Mouse (Mus musculus): ENCODE results near the gene Ube2j1.

Ube2j1 gene

GRCm38 (mm10) chr4:33012484-33012883 is 18.7 kb upstream of the Ube2j1 start:
- DNase-seq (ENCODE audit: low read depth in 2 of 2, low spot score in 2 of 2), result no peak

- DNase-seq (ENCODE audit: low read depth in 2 of 2, low spot score in 2 of 2), result peak; percentile 78 to 85
Observed at GRCm38 (mm10) chr4:33018361-33018999, 12.7 kb upstream of the Ube2j1 start.

DNA sequence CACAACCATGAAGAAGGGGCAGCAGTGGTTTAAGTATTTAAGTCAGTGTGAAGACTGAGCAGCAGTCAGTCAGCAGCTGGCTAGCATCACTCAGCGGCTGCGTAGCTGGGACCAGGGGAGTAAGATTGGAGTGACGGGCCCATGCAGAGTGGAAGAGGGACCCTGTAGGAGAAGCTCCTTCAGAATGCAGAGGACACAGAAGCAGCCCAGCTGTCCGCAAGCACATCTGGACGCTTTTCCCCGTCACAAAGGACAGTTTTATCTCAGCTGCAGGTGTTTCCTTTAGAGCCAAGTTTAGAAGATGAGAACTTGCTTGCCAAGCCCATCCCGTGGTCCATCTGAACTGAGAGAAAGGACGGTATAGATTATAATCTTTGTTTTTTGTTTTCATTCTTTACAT is 6.8 kb upstream of the Ube2j1 start:
- DNase-seq (ENCODE audit: low read depth in 2 of 2, low spot score in 2 of 2), result no peak

DNA sequence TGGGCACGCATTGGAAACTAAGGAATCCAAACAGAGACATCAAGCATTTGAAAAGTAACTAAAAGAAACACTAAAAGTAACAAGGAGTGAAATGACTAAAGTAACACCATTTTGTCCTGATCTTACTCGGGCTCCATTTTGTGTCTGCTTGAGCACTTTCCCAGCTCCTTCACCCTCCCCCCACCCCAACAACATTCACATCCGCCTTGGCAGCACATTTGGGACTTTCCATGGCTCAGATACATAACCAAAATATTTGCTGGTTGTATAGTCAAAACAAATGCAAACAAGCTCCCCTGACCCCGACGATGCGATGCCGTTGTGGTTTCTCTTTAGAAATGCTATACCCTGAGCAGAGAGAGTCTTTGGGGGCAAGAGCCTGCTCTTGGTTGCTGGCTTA is 2.1 kb upstream of the Ube2j1 start:
- DNase-seq (ENCODE audit: low read depth in 2 of 2, low spot score in 2 of 2), result no peak

- no peak for DNase-seq (ENCODE audit: low read depth in 2 of 2, low spot score in 2 of 2)
Observed at GRCm38 (mm10) chr4:33030264-33031194, 687 bp upstream of the Ube2j1 start.

DNA sequence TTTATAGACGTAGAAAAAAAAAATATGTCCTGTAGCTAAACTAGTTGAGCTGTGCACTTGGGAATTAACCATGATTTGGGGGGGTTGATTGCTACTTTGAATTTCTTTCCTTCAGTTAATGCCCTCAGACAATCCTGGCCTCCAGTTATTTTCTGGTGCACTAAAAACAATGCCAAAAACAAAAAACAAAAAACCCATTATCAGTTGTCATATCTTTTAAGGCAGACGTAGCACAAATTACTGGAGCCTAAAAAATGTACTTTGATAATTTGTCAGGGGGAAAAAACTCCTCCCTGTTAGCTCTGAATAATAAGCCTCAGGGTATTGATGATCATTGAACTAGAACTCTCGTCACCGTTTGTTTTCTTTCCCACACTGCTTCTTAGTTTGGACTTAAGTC is 829 bp downstream of the Ube2j1 start:
- DNase-seq (ENCODE audit: low read depth in 2 of 2, low spot score in 2 of 2), result no peak

DNA sequence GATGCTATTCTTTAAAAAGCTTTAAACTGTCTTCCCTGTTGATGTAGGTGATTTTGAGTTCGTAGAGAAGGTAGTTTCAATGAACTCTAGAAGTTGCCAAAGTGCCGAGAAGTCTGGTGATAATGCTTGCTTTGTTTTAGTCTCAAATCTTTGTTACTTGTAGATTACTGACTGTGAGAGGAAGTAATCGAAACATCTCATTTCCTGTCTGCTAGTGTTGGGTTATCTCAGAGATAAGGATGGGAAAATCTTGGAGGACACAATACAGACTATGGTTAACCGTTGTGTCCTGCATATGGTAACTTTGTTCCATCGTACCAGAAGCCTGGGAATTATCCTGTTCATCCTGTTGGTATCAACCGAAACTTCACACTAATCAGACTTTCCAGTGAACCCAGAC is 2.3 kb downstream of the Ube2j1 start:
- no peak for DNase-seq (ENCODE audit: low read depth in 2 of 2, low spot score in 2 of 2)

DNA sequence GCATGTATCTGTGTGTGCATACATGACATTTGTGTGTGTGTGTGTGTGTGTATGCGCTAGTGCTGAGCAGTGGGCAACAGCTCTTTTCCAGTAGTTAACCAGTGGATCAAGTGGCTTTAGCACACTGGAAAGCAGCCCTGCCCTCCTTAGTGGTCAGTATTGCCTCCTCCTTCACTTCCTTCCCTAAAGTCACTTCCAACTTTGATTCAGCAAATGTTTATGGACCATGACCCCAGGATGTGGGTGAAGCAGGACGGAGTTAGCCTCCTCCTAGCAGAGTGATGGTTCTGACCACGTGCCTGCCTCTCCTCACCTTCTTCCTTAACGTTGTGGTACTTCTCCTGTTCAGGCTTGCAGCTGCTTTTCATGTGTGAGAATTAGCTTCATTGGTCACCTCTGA is 8.6 kb downstream of the Ube2j1 start:
- no peak for DNase-seq (ENCODE audit: low read depth in 2 of 2, low spot score in 2 of 2)

DNA sequence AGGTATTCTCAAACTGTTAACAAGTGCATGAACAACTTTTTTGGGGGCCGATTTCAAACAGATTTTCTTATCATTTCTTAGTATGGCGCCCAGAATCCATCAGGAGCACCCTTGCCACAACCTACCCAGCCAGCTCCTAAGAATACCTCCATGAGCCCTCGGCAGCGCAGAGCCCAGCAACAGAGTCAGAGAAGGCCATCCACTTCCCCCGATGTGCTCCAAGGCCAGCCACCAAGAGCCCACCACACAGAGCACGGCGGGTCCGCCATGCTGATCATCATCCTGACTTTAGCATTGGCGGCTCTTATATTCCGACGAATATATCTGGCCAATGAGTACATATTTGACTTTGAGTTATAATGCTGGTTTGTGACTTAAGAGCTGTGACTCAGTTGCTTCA is 18.4 kb downstream of the Ube2j1 start:
- DNase-seq (ENCODE audit: low read depth in 2 of 2, low spot score in 2 of 2), result no peak

- DNase-seq (ENCODE audit: low read depth in 2 of 2, low spot score in 2 of 2), result no peak
Observed at GRCm38 (mm10) chr4:33052055-33052454, 20.8 kb downstream of the Ube2j1 start.

GRCm38 (mm10) chr4:33052650-33053049 is 21.4 kb downstream of the Ube2j1 start:
- no peak for DNase-seq (ENCODE audit: low read depth in 2 of 2, low spot score in 2 of 2)

- no peak for DNase-seq (ENCODE audit: low read depth in 2 of 2, low spot score in 2 of 2)
Observed at GRCm38 (mm10) chr4:33054426-33054825, 23.2 kb downstream of the Ube2j1 start.

DNA sequence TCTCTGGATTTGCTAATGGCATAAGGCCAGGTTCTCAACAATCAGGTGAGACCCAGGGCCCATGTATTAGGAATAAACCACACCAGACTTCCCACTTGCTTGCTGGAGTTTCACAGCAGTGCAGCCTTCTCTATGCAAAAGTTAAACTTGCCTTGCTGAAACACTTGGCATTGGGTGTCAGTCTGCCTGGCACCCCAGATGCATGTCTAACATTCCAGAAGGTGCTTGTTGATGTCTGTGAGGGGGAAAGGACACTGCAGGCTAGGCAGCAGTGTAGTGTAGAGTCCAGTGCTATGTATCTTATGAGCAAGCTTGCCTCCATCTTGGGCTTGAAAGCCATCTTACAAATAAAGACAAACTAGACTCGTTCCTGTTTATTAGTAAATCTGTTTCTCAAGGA is 25.1 kb downstream of the Ube2j1 start:
- no peak for DNase-seq (ENCODE audit: low read depth in 2 of 2, low spot score in 2 of 2)

DNA sequence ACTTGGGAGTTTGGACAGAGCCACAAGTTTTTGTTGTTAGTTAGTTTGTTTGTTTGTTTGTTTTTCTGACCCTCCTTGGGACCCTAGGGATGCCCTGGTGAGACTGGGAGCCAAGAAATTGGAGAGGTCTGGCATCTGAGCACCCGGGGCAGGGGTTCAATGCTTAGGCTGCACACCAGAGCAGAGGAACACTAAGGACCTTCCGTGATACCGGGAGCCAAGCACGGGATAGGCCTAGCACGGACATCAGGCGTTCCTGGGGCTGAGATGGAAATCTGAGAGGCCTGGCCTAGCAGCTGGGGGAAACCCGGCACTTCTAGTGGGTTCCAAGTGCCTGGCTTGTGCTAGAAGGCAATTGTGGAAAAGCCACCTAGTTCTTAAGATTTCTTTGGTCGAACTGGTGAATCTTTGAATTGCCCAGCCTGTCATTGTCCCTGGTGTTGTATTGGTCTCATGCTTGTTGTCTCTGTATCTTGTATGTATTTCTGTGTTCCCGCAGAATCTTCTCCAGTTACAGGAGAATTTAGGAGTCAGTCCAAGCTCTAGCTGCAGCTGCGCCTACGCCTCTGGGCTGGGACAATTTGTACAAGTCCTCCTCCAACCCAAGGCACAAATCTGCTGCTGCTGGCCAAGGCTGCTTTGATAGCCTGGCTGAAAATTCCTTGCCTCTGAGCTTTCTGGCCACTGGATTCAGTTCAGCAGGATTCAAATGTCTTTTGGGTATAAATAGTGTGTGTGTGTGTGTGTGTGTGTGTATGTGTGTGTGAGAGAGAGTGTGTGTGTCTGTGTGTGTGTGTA is 26.9 kb downstream of the Ube2j1 start:
- no peak for DNase-seq (ENCODE audit: low read depth in 2 of 2, low spot score in 2 of 2)

DNA sequence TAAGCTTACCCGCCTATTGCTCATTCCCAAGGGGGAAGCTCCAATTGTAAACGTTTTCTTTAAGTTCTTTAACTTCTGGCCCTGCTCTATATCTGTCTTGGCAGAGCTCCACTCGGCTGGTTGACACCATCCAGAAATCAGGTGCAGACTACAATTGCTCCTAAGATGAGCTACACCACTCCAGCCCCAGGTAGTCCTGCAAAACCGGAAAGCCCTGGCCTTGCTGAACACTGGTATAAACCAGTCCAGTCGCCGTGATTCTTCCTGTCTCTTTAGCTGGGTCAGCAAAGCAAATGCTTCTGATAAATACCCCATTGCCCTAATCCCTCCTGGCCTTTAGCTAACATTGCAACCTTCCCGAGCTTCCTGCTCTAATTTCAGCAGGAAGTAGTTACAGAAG is 29.9 kb downstream of the Ube2j1 start:
- DNase-seq (ENCODE audit: low read depth in 2 of 2, low spot score in 2 of 2), result no peak

DNA sequence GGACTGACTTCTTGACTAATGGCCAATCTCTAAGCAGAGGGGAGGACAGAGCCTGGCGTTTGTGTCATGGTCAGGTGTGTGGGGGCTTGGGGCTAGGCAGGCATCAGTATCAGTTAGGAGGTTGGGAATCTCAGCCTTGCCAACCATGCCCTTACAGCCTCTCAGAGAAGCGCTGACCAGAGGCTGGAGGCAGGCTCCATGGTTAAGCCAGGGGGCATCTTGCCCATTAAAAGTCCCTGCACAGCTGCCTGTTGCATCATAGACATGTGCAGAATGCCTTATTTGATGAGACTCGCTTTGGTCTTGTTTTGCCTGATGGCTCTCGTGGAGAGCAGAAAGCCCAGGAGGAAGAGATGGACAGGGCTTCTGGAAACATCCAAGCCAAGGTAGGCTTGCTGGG is 31.8 kb downstream of the Ube2j1 start, which contains the start of gene Gabrr2:
Gene Gabrr2, plus strand, starts transcription at position 19 of the 400 bp plus-strand sequence.
- no peak for DNase-seq (ENCODE audit: low read depth in 2 of 2, low spot score in 2 of 2)

DNA sequence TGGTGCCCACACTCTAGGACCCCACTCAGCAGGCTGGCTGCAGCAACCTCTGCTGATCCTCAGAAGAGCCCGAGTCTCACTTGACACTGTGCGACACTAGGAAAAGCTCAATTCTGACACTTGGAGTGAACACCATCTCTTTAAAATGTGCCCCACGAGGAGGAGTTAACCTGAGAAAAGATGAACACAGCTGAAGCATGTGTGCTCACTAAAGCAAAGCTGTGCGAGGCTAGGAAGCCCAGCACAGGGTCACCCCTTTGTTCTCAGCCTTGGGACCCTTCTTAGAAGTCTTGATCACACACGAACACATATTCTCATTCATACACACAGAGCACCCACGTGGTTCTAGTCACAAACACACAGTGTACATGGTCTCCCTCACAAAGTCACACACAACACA is 33.8 kb downstream of the Ube2j1 start:
- DNase-seq (ENCODE audit: low read depth in 2 of 2, low spot score in 2 of 2), result no peak

DNA sequence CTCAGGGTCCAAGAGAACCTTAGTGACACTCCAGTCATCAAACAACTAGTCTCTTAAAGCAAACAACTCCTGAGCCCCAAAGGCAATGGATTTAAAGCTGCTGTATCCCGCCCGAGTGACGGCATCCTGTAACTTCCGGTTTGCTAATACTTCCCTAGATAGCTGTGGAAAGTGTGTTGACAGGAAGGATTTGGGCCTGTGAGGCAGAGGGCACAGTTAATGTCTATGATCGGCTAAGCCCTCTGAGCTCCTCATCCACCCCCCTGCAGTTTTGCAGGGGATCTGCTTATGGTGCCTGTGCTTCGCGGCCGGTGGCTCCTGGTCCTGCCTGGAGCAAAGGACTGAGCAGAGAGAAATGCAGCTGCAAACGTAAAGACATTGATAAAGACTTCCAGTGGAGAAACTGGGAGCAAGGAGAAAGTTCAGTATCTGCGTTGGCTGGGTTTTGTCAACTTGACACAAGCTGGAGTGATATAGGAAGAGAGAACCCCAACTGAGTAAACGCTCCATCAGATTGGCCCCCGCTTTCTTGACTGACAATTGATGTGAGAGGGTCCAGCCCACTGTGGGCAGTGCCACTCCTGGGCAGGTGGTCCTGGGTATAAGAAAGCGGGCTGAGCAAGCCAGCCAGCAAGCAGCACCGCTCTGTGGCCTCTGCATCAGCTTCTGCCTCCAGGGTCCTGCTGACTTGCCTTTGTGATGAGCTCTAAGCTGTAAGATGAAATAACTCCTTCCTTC is 35.2 kb downstream of the Ube2j1 start:
- DNase-seq (ENCODE audit: low read depth in 2 of 2, low spot score in 2 of 2), result no peak

DNA sequence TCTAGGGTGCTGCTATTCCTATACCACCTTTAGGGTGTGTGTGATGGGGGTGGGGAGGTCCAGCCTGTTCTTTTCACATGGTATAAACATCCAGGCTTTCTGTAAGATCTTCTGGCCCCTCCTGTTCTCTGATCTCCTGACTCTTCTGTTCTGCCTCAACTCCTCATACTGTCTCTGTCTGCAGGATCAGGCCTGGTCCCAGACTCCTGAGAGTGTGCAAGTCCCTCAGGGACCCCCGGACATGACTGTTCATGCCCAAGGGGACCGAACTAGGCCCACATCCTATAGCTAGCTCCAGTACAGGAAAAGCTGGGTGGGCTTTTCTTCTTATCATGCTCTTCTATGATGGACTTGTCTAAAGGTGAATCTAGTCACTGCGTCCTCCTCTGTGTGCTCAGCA is 36.1 kb downstream of the Ube2j1 start:
- DNase-seq (ENCODE audit: low read depth in 2 of 2, low spot score in 2 of 2), result no peak

- no peak for DNase-seq (ENCODE audit: low read depth in 2 of 2, low spot score in 2 of 2)
Observed at GRCm38 (mm10) chr4:33067826-33068225, 36.6 kb downstream of the Ube2j1 start.

- DNase-seq (ENCODE audit: low read depth in 2 of 2, low spot score in 2 of 2), result no peak
Observed at GRCm38 (mm10) chr4:33068894-33069293, 37.7 kb downstream of the Ube2j1 start.

Measured in CD8-positive naive resting alpha-beta T cell, adult 2 months (primary cell).